Mouse (Mus musculus): ENCODE results near the gene Cstl1. TPM values are rescaled to one million over a fixed set of nuclear protein-coding genes. Genes with fewer than 3 reads are reported as not detected.
"Not testable (repeated sequence)": the region's sequence is repeated elsewhere in the genome, so short reads cannot be mapped to it uniquely, and the experiment has no call there.

The Cstl1 gene
- polyA plus RNA-seq, 1 experiment from 2014 or later, result not detected

DNA sequence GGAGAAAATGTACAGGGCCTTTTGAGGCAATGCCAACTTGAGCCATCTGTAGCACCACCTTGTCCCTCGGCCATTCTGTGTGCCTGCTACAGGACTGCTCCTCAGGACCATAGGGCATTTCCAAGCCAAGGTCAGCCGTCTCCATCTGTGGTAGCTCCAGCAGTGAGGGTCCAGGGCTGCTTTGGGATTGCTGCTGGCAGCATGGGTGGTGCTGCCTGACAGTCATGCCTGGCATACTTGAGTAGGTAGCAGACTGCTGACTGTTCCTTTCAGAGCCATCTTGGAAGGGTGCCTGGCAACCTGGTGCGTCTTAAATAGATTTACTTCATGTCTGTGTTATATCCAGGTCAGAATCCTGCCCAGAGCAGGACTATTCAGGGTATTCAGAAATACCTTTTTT is 7.2 kb upstream of the Cstl1 start:
- Histone ChIP-seq H3K27me3 (ENCODE audit: control insufficient read depth, insufficient read depth, low read length) (no peaks in the 10 kb centered on the region), H3K9ac (ENCODE audit: low read depth, low read length) (no peak overlapping the region), H3K9me3 (replicated peaks; ENCODE audit: control insufficient read depth, low read length) (no peaks in the 10 kb centered on the region), H3K4me1 (ENCODE audit: control insufficient read depth, insufficient read depth, low read length) (no peaks in the 10 kb centered on the region), H3K4me2 (no peak overlapping the region), H3K4me3 (ENCODE audit: low read depth, low read length) (no peak overlapping the region), H3K36me3 (ENCODE audit: control insufficient read depth, insufficient read depth, low read length) (no peaks in the 10 kb centered on the region), H3K27ac (ENCODE audit: low read depth, low read length) (no peak overlapping the region)
- WGBS (ENCODE audit: insufficient replicate concordance), result 77% methylated on average over 3 of the region's 3 CpGs
- no peak for ATAC-seq (replicated peaks; ENCODE audit: insufficient number of reproducible peaks, low FRiP score, low TSS enrichment)

DNA sequence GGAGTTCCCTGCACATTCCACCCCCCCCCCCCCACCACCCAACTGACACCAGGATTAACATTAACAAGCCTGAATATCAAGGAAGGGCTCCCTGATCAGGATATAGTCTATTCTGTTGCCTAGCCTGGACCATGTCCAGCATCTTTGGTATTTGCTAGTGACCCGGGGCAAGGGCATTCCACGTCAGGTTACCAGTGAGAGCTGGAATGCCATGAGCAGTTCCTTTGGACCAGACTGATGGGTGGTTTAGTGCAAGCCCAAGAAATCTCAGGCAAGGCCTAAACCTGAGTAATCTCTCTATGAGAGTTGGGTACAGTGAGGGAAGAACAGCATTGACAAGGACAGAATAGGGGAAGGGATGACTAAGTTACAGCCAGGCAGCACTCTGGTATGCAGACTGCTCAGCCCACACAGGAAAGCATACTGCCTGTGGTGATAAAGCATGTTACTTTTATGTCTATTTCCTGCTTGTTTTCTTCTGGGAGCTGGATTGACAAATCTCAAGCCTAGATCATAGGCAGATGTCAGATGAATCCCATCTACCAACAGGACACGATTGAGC is 6.2 kb upstream of the Cstl1 start:
- ATAC-seq (replicated peaks; ENCODE audit: insufficient number of reproducible peaks, low FRiP score, low TSS enrichment), result no peak
- H3K27me3 ChIP-seq (ENCODE audit: control insufficient read depth, insufficient read depth, low read length), result no peaks in the 10 kb centered on the region
- no peak overlapping the region for H3K4me3 ChIP-seq (ENCODE audit: low read depth, low read length)
- no peaks in the 10 kb centered on the region for H3K9me3 ChIP-seq (replicated peaks; ENCODE audit: control insufficient read depth, low read length)
- 73% methylated on average over 3 of the region's 3 CpGs for WGBS (ENCODE audit: insufficient replicate concordance)
- no peak overlapping the region for H3K27ac ChIP-seq (ENCODE audit: low read depth, low read length)
- H3K4me2 ChIP-seq, result no peak overlapping the region
- no peak overlapping the region for H3K9ac ChIP-seq (ENCODE audit: low read depth, low read length)
- H3K4me1 ChIP-seq (ENCODE audit: control insufficient read depth, insufficient read depth, low read length), result no peaks in the 10 kb centered on the region
- no peaks in the 10 kb centered on the region for H3K36me3 ChIP-seq (ENCODE audit: control insufficient read depth, insufficient read depth, low read length)

DNA sequence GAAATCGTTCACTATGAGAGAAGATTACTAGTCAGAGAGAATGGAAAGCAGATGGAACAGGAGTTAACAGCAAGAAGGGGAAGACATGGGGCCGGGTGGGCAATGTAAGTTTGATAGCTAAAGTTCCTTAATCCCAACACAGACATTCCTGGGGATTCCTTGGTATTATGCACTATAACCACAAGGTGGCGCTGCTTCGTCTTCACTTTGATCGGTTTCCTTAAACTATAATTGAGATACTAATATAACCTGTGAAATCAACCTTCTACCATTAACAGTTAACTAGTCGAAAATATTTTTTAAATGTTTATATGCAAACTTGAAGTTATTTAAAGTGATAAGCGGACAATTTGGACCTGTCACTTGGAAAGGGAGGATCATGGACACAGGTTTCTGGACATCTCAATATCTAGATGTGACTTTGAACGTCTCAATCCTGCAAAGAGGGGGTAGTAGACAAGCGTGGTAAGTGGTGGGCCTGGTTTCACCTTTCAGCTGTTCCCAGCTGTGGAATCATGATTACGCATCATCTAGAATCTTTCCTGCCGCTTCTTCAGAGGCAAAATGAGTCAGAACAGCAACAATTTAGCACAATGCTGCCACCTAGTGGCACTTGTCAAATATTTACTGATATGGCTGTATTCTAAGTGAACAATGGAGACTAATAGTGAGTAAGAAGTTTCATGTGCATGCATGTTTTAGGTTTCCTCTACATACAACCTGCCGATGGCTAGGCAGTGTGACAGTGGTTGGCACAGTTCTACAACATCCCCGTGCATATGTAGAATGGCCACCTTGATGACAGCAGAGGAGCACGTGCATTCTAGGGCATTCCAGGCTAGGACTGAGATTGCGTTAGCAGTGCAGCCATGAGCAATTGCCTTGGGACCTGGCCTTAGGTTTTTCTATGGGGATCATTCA is 2.0 kb downstream of the Cstl1 start:
- Histone ChIP-seq H3K9ac (ENCODE audit: low read depth, low read length) (no peak overlapping the region), H3K4me2 (peak overlapping the region; percentile 73), H3K4me1 (ENCODE audit: control insufficient read depth, insufficient read depth, low read length) (no peaks in the 10 kb centered on the region), H3K36me3 (ENCODE audit: control insufficient read depth, insufficient read depth, low read length) (no peaks in the 10 kb centered on the region), H3K27me3 (ENCODE audit: control insufficient read depth, insufficient read depth, low read length) (no peaks in the 10 kb centered on the region), H3K4me3 (ENCODE audit: low read depth, low read length) (peak overlapping the region; percentile 28; the same call in 1 of the 2 replicates), H3K27ac (ENCODE audit: low read depth, low read length) (no peak overlapping the region), H3K9me3 (replicated peaks; ENCODE audit: control insufficient read depth, low read length) (no peaks in the 10 kb centered on the region)
- no peak for ATAC-seq (replicated peaks; ENCODE audit: insufficient number of reproducible peaks, low FRiP score, low TSS enrichment)
- WGBS (ENCODE audit: insufficient replicate concordance), result 18% methylated on average over 15 of the region's 15 CpGs

DNA sequence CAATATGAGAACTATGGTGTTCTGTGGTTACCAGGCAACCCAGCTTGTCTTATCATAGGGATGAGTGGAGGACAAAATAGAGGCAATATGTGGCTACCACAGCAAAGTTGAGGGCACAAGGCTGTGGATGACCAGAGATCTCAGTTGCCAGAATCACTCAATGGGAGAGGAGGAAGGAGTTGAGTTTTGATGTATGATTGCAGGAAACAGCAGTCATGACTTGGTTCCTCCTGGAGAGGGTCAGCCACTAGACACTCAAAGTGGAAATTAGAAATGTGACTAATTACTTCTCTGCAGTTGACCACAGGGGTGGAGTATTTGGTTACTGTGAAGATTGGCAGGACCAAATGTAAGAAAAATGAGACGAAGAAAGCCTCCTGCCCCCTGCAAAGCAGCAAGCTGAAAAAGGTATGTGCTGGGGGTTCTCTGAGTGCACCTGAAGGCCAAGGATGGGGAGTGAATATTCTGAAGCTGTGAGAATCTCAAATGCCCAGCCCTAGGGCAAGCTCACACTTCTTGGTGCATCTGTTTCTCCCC is 4.2 kb downstream of the Cstl1 start:
- Histone ChIP-seq H3K4me3 (ENCODE audit: low read depth, low read length) (no peak overlapping the region), H3K4me2 (no peak overlapping the region), H3K27ac (ENCODE audit: low read depth, low read length) (no peak overlapping the region), H3K9ac (ENCODE audit: low read depth, low read length) (no peak overlapping the region), H3K9me3 (replicated peaks; ENCODE audit: control insufficient read depth, low read length) (no peaks in the 10 kb centered on the region), H3K36me3 (ENCODE audit: control insufficient read depth, insufficient read depth, low read length) (no peaks in the 10 kb centered on the region), H3K27me3 (ENCODE audit: control insufficient read depth, insufficient read depth, low read length) (no peaks in the 10 kb centered on the region), H3K4me1 (ENCODE audit: control insufficient read depth, insufficient read depth, low read length) (no peaks in the 10 kb centered on the region)
- ATAC-seq (replicated peaks; ENCODE audit: insufficient number of reproducible peaks, low FRiP score, low TSS enrichment), result no peak
- 68% methylated on average over 1 of the region's 1 CpGs for WGBS (ENCODE audit: insufficient replicate concordance)

DNA sequence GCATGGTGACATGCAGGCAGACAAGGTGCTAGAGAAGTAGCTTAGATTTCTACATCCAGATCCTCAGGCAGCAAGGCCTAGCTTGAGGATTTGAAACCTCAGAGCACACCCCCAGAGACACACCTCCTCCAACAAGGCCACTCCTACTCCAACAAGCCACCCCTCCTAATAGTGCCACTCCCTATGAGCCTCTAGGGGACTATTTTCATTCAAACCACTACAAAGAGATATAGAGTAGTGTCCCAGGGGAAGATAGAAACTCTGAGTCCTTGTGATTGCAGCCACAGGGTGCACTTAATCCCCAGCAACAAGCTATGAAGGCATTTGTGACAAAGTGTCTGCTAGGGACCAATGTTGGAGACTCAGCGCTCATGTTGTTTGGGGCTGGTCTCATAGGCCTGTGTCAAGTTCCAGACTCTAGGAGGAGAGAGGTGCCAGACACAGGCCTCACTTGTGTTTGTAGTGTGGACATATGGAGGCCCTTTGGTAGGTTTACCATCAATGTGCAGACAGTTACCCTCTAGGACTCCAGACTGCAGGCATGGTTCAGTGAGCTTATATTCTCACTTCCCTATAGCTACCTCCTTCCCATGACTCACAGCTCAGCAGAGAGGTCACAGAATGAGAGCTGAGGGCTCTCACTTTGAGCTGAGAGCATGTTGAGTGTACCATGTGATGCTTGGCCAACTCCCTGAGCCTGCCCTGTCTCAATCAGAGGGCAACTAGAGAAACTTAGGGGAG is 13.7 kb downstream of the Cstl1 start:
- no peak for ATAC-seq (replicated peaks; ENCODE audit: insufficient number of reproducible peaks, low FRiP score, low TSS enrichment)
- no peak overlapping the region for H3K4me3 ChIP-seq (ENCODE audit: low read depth, low read length)

DNA sequence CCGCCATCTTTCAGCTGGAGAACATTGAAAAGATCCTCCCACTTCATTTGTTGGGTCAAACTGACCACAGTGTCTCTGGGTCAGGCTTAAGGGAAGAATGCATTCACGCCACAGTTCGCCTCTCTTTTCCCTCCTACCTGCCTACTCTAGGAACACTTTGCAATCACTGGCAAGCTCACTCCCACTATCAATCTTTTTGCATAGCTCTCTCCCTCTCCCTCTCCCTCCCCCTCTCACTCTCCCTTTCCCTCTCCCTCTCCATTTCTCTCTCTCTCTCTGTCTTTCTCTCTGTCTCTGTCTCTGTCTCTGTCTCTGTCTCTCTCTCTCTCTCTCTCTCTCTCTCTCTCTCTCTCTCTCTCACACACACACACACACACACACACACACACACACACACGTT is 21.2 kb downstream of the Cstl1 start, which contains the start of gene Cst11:
Gene Cst11, minus strand, starts transcription at position 101 of the 400 bp plus-strand sequence.
- not testable (repeated sequence) for H3K9me3 ChIP-seq (replicated peaks; ENCODE audit: control insufficient read depth, low read length); H3K27ac ChIP-seq (ENCODE audit: low read depth, low read length); H3K4me3 ChIP-seq (ENCODE audit: low read depth, low read length); H3K4me1 ChIP-seq (ENCODE audit: control insufficient read depth, insufficient read depth, low read length); H3K27me3 ChIP-seq (ENCODE audit: control insufficient read depth, insufficient read depth, low read length); H3K4me2 ChIP-seq; H3K9ac ChIP-seq (ENCODE audit: low read depth, low read length); ATAC-seq (replicated peaks; ENCODE audit: insufficient number of reproducible peaks, low FRiP score, low TSS enrichment); H3K36me3 ChIP-seq (ENCODE audit: control insufficient read depth, insufficient read depth, low read length)
- 81% methylated on average over 4 of the region's 4 CpGs for WGBS (ENCODE audit: insufficient replicate concordance)

More for the DNA sequence above, 13.7 kb downstream of the Cstl1 start:
- no peak overlapping the region for H3K27ac ChIP-seq (ENCODE audit: low read depth, low read length)
- no peak overlapping the region for H3K9ac ChIP-seq (ENCODE audit: low read depth, low read length)
- H3K9me3 ChIP-seq (replicated peaks; ENCODE audit: control insufficient read depth, low read length), result no peaks in the 10 kb centered on the region
- 87% methylated on average over 1 of the region's 1 CpGs for WGBS (ENCODE audit: insufficient replicate concordance)
- H3K4me2 ChIP-seq, result no peak overlapping the region
- no peaks in the 10 kb centered on the region for H3K4me1 ChIP-seq (ENCODE audit: control insufficient read depth, insufficient read depth, low read length)
- no peaks in the 10 kb centered on the region for H3K36me3 ChIP-seq (ENCODE audit: control insufficient read depth, insufficient read depth, low read length)
- no peaks in the 10 kb centered on the region for H3K27me3 ChIP-seq (ENCODE audit: control insufficient read depth, insufficient read depth, low read length)

DNA sequence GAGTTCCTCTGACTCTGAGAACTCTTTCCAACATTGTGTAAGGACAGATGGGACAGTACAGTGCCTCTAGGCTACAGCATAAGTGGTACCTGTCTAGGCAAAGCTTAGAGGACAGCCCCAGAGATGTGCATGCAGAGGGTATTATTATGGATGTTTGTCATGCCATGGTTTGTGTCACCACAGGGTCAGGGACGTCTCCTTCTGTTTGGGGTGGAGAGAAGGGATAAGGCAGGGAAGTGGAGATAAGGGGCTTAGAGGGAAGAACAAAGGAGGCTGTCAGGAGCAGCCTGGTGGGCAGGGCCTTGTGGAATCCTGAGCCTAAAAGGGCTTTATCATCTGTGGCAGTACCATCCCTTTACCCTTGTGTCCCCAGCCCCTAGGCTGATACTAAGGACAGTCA is 31.6 kb downstream of the Cstl1 start, which contains the start of gene 8030411F24Rik:
Gene 8030411F24Rik, plus strand, starts transcription at position 301 of the 400 bp plus-strand sequence.
- WGBS (ENCODE audit: insufficient replicate concordance), result 5% methylated on average over 1 of the region's 1 CpGs
- no peaks in the 10 kb centered on the region for H3K36me3 ChIP-seq (ENCODE audit: control insufficient read depth, insufficient read depth, low read length)
- no peaks in the 10 kb centered on the region for H3K9me3 ChIP-seq (replicated peaks; ENCODE audit: control insufficient read depth, low read length)
- H3K27me3 ChIP-seq (ENCODE audit: control insufficient read depth, insufficient read depth, low read length), result no peaks in the 10 kb centered on the region
- H3K27ac ChIP-seq (ENCODE audit: low read depth, low read length), result no peak within 1 kb of the TSS
- H3K4me3 ChIP-seq (ENCODE audit: low read depth, low read length), result no peak within 1 kb of the TSS
- no peak for ATAC-seq (replicated peaks; ENCODE audit: insufficient number of reproducible peaks, low FRiP score, low TSS enrichment)
- no peak within 1 kb of the TSS for H3K4me2 ChIP-seq
- no peaks in the 10 kb centered on the region for H3K4me1 ChIP-seq (ENCODE audit: control insufficient read depth, insufficient read depth, low read length)
- no peak within 1 kb of the TSS for H3K9ac ChIP-seq (ENCODE audit: low read depth, low read length)

DNA sequence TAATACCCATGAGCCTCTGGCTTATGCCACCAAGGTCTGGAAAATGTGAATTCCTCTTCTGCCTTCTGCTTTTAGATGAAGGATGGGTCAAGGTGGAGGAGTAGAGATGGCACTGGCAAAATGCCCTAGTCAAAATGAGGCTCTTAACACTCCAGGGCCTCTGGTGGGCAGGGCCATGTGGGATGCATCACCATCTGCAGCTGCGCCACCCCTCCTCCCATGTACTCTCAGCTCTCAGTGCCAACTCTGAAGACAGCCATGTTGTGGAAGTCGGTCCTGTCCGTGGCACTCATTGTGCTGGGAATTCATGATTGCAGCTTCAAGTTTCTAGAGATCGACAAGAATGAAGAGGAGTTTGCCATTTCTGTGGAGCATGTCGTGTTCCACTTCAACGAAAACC is 39.0 kb downstream of the Cstl1 start, which contains the start of gene Cst12:
Gene Cst12, plus strand, starts transcription at position 220 of the 400 bp plus-strand sequence.
- H3K4me2 ChIP-seq, result no peak within 1 kb of the TSS
- no peak for ATAC-seq (replicated peaks; ENCODE audit: insufficient number of reproducible peaks, low FRiP score, low TSS enrichment)
- H3K9me3 ChIP-seq (replicated peaks; ENCODE audit: control insufficient read depth, low read length), result no peaks in the 10 kb centered on the region
- 88% methylated on average over 6 of the region's 6 CpGs for WGBS (ENCODE audit: insufficient replicate concordance)
- no peak within 1 kb of the TSS for H3K27ac ChIP-seq (ENCODE audit: low read depth, low read length)
- no peaks in the 10 kb centered on the region for H3K4me1 ChIP-seq (ENCODE audit: control insufficient read depth, insufficient read depth, low read length)
- no peak within 1 kb of the TSS for H3K9ac ChIP-seq (ENCODE audit: low read depth, low read length)
- no peaks in the 10 kb centered on the region for H3K36me3 ChIP-seq (ENCODE audit: control insufficient read depth, insufficient read depth, low read length)
- H3K27me3 ChIP-seq (ENCODE audit: control insufficient read depth, insufficient read depth, low read length), result no peaks in the 10 kb centered on the region
- H3K4me3 ChIP-seq (ENCODE audit: low read depth, low read length), result no peak within 1 kb of the TSS
